In genomic region chr5:99707261-99707660, GRCm38 (mm10) we compare ENCODE assay signal across 12 mouse cellular contexts. TPM values are rescaled to one million over a fixed set of nuclear protein-coding genes. Genes with fewer than 3 reads are reported as not detected.
DNase-seq lines count a peak whose midpoint lies in the region; ATAC-seq and TF ChIP-seq lines count a peak whose summit lies in the region.
"Had no signal": no experiment of that assay in that cellular context is flagged by ENCODE, and none has a peak within 500 bp of the region (broad histone marks: within the 10 kb centered on the region; RNA-seq: fewer than 3 reads in every experiment).

No protein-coding gene starts in this region.

- TF ChIP-seq POLR2A in kidney, adult 2 months (IDR thresholded peaks at IDR 0.05; ENCODE audit: low read depth, low read length), result no peak
- no peak for TF ChIP-seq POLR2A in CH12.LX (IDR thresholded peaks at IDR 0.05; ENCODE audit: low read depth, low read length)

- no peak for TF ChIP-seq CTCF in kidney, adult 2 months (conservative IDR thresholded peaks at IDR 0.05; ENCODE audit: insufficient read depth, insufficient read length, low read depth, low read length)
- no peak for TF ChIP-seq CTCF in CH12.LX (conservative IDR thresholded peaks at IDR 0.05 in 1 of 2, IDR thresholded peaks at IDR 0.05 in 1 of 2; ENCODE audit: low read depth in 2 of 2, low read length in 2 of 2)
- no peak for TF ChIP-seq CTCF in intestine, postnatal 0 days (IDR thresholded peaks at IDR 0.05; ENCODE audit: low read depth)

- no peaks in the 10 kb centered on the region for H3K79me2 ChIP-seq in CH12.LX (replicated peaks; ENCODE audit: control insufficient read depth, extremely low read depth, insufficient read depth, poor library complexity, severe bottlenecking)

- H3K9ac ChIP-seq in kidney, embryonic 15.5 days, result no peak overlapping the region
- H3K9ac ChIP-seq in CH12.LX (ENCODE audit: insufficient read depth, low read depth), result no peak overlapping the region
- no peak overlapping the region for H3K9ac ChIP-seq in intestine, postnatal 0 days (ENCODE audit: low read depth, low read length)
- H3K9ac ChIP-seq: limb, embryonic 15.5 days; stomach, embryonic 15.5 days had no signal

- TF ChIP-seq EP300 in CH12.LX (IDR thresholded peaks at IDR 0.05; ENCODE audit: low read length), result no peak

- no peak overlapping the region for H3K27ac ChIP-seq in kidney, adult 2 months (ENCODE audit: insufficient read depth, low read depth, low read length)
- H3K27ac ChIP-seq in kidney, embryonic 15.5 days, result no peak overlapping the region
- no peak overlapping the region for H3K27ac ChIP-seq in CH12.LX (ENCODE audit: insufficient read depth, low read depth)
- no peak overlapping the region for H3K27ac ChIP-seq in intestine, postnatal 0 days (ENCODE audit: low read depth, low read length)
- H3K27ac ChIP-seq: limb, embryonic 15.5 days; stomach, embryonic 15.5 days had no signal

- H3K9me3 ChIP-seq in kidney, embryonic 15.5 days (replicated peaks), result no peaks in the 10 kb centered on the region
- no peaks in the 10 kb centered on the region for H3K9me3 ChIP-seq in CH12.LX (replicated peaks; ENCODE audit: low read length)
- H3K9me3 ChIP-seq in intestine, postnatal 0 days (ENCODE audit: control insufficient read depth), result no peaks in the 10 kb centered on the region
- H3K9me3 ChIP-seq: limb, embryonic 15.5 days; stomach, embryonic 15.5 days had no signal

- H3K4me2 ChIP-seq in kidney, embryonic 15.5 days, result no peak overlapping the region
- H3K4me2 ChIP-seq in CH12.LX (ENCODE audit: insufficient read depth, low read depth, poor library complexity, severe bottlenecking), result no peak overlapping the region
- no peak overlapping the region for H3K4me2 ChIP-seq in intestine, postnatal 0 days (replicated peaks; ENCODE audit: low read depth)
- H3K4me2 ChIP-seq: limb, embryonic 15.5 days; stomach, embryonic 15.5 days had no signal

- H3K4me1 ChIP-seq in kidney, adult 2 months (ENCODE audit: control insufficient read depth, insufficient read depth, low read length), result no peaks in the 10 kb centered on the region
- H3K4me1 ChIP-seq in kidney, embryonic 15.5 days, result no peaks in the 10 kb centered on the region
- no peaks in the 10 kb centered on the region for H3K4me1 ChIP-seq in CH12.LX (ENCODE audit: control insufficient read depth in 1 of 2, insufficient read depth in 2 of 2)
- H3K4me1 ChIP-seq in intestine, postnatal 0 days (replicated peaks; ENCODE audit: control insufficient read depth, insufficient read depth, low read length), result no peaks in the 10 kb centered on the region
- H3K4me1 ChIP-seq: limb, embryonic 15.5 days; stomach, embryonic 15.5 days had no signal

- dilution Hi-C loops in CH12.LX (cut with MboI; ENCODE audit: extremely low pct_ligation_motif_present, extremely low pct_unique_long_range_greater_than_20kb, low sequenced_read_pairs), result no loop called here

- H3K4me3 ChIP-seq in kidney, adult 2 months (ENCODE audit: insufficient read depth, low read depth, low read length), result no peak overlapping the region
- no peak overlapping the region for H3K4me3 ChIP-seq in kidney, embryonic 15.5 days (replicated peaks)
- H3K4me3 ChIP-seq in CH12.LX (replicated peaks in 1 of 3; ENCODE audit: low read depth in 2 of 3, low read length in 2 of 3, poor library complexity in 1 of 3), result no peak overlapping the region
- H3K4me3 ChIP-seq in intestine, postnatal 0 days (ENCODE audit: low read depth, low read length), result no peak overlapping the region
- H3K4me3 ChIP-seq: limb, embryonic 15.5 days; stomach, embryonic 15.5 days had no signal

- no peak for TF ChIP-seq RAD21 in CH12.LX (IDR thresholded peaks at IDR 0.05; ENCODE audit: low read depth, low read length)

- in situ Hi-C loops in CH12.LX (cut with MboI; ENCODE audit: low pct_ligation_motif_present, low pct_unique_long_range_greater_than_20kb, low sequenced_read_pairs), result no loop called here

- 34% methylated on average over 6 of the region's 6 CpGs for WGBS in kidney, adult 2 months
- WGBS in kidney, embryonic 15.5 days, result 32% methylated on average over 6 of the region's 6 CpGs
- WGBS in intestine, postnatal 0 days, result 35% methylated on average over 6 of the region's 6 CpGs

- ATAC-seq in kidney, embryonic 15.5 days (replicated peaks; ENCODE audit: low FRiP score), result no peak
- ATAC-seq in intestine, postnatal 0 days, result no peak
- ATAC-seq: hindbrain, embryonic 16.5 days had no signal

- H3K27me3 ChIP-seq in kidney, adult 2 months (replicated peaks; ENCODE audit: control insufficient read depth, insufficient read depth, low read length), result no peaks in the 10 kb centered on the region
- H3K27me3 ChIP-seq in kidney, embryonic 15.5 days, result no peaks in the 10 kb centered on the region
- H3K27me3 ChIP-seq in CH12.LX (replicated peaks), result no peaks in the 10 kb centered on the region
- no peaks in the 10 kb centered on the region for H3K27me3 ChIP-seq in intestine, postnatal 0 days (replicated peaks; ENCODE audit: control insufficient read depth, insufficient read depth, low read length)
- H3K27me3 ChIP-seq: limb, embryonic 15.5 days; stomach, embryonic 15.5 days had no signal

- H3K36me3 ChIP-seq in kidney, adult 2 months (ENCODE audit: control insufficient read depth, insufficient read depth, low read length), result no peaks in the 10 kb centered on the region
- no peaks in the 10 kb centered on the region for H3K36me3 ChIP-seq in kidney, embryonic 15.5 days
- no peaks in the 10 kb centered on the region for H3K36me3 ChIP-seq in CH12.LX (replicated peaks in 1 of 2; ENCODE audit: control insufficient read depth in 1 of 2, insufficient read depth in 1 of 2, low read length in 1 of 2)
- H3K36me3 ChIP-seq in intestine, postnatal 0 days (ENCODE audit: control insufficient read depth, insufficient read depth), result no peaks in the 10 kb centered on the region
- H3K36me3 ChIP-seq: limb, embryonic 15.5 days; stomach, embryonic 15.5 days had no signal

- peak; percentile 6 for DNase-seq in kidney, adult 2 months
- DNase-seq in CH12.LX (ENCODE audit: extremely low read depth) (peak; percentile 11), NIH3T3 (ENCODE audit: low read depth) (peak; percentile 68)
- peak; percentile 46 to 54 for DNase-seq in kidney, postnatal 25 days
- DNase-seq in spleen, adult 12 weeks (ENCODE audit: low spot score), result no peak
- DNase-seq in right cerebral cortex, postnatal 14 days, result no peak
- DNase-seq: cerebellum, postnatal 14 days had no signal

TF ChIP-seq in CH12.LX, 34 proteins besides CTCF, POLR2A, EP300 and RAD21:
- TF ChIP-seq POLR2AphosphoS2 (IDR thresholded peaks at IDR 0.05; ENCODE audit: low read depth, low read length) (no peak), USF2 (conservative IDR thresholded peaks at IDR 0.05; ENCODE audit: low read depth, low read length) (no peak), MXI1 (IDR thresholded peaks at IDR 0.05; ENCODE audit: low read depth, low read length) (no peak), GABPA (IDR thresholded peaks at IDR 0.05; ENCODE audit: insufficient replicate concordance, low read depth, low read length) (no peak), ZC3H11A (IDR thresholded peaks at IDR 0.05; ENCODE audit: low read depth, low read length) (no peak), MYC (IDR thresholded peaks at IDR 0.05; ENCODE audit: low read depth, low read length) (no peak), CHD1 (IDR thresholded peaks at IDR 0.05; ENCODE audit: low read depth, low read length) (no peak), TBP (conservative IDR thresholded peaks at IDR 0.05; ENCODE audit: low read depth, low read length) (no peak), MEF2A (IDR thresholded peaks at IDR 0.05; ENCODE audit: borderline replicate concordance, low read depth, low read length) (no peak), ZKSCAN1 (IDR thresholded peaks at IDR 0.05; ENCODE audit: borderline replicate concordance, low read depth, low read length) (no peak), BHLHE40 (IDR thresholded peaks at IDR 0.05; ENCODE audit: low read depth, low read length) (no peak), HCFC1 (IDR thresholded peaks at IDR 0.05; ENCODE audit: low read depth, low read length) (no peak), MAX (IDR thresholded peaks at IDR 0.05; ENCODE audit: low read length) (no peak), KAT2A (IDR thresholded peaks at IDR 0.05; ENCODE audit: insufficient replicate concordance, low read length) (no peak), ELF1 (IDR thresholded peaks at IDR 0.05; ENCODE audit: low read depth, low read length) (no peak), USF1 (IDR thresholded peaks at IDR 0.05; ENCODE audit: low read depth, low read length) (no peak), PAX5 (IDR thresholded peaks at IDR 0.05; ENCODE audit: low read length) (no peak), E2F4 (IDR thresholded peaks at IDR 0.05; ENCODE audit: insufficient replicate concordance, low read depth, low read length) (no peak), TCF12 (IDR thresholded peaks at IDR 0.05; ENCODE audit: low read depth, low read length) (no peak)

RNA-seq across cellular contexts. Expression of gene Rasgef1b, which starts 21.6 kb away (rescaled TPM):
- polyA plus RNA-seq in kidney, adult 2 months (2012; rRNA removed), result 7.4 and 8.6 TPM in 2 replicates
- polyA plus RNA-seq in kidney, embryonic 15.5 days (2015; fragmentation: Nextera tagmentation; extraction: Ambion mirVana), result 7.0 and 7.3 TPM in 2 replicates
- total RNA-seq in CH12.LX (2012; rRNA removed), result 0.17 and 0.21 TPM in 2 replicates
- 0.14 and 0.21 TPM in 2 replicates for total RNA-seq in CH12.LX (2014; rRNA removed)
- 0.26 and 0.37 TPM in 2 replicates for polyA plus RNA-seq in CH12.LX (2012; ENCODE audit: insufficient read length, low read depth)
- polyA plus RNA-seq in intestine, postnatal 0 days (2015; fragmentation: Nextera tagmentation; extraction: Ambion mirVana), result 3.6 and 4.0 TPM in 2 replicates

Comparison
In these comparisons a context has a peak if more than half of its experiments do, and no peak if none do; other contexts are left out.
1. DNase-seq: peak in kidney, adult 2 months (single experiment), CH12.LX (single experiment), NIH3T3 (single experiment) and kidney, postnatal 25 days (2 of 2); none in spleen, adult 12 weeks (single experiment) and right cerebral cortex, postnatal 14 days (single experiment).